Mouse (Mus musculus) heart, postnatal 10 days (tissue): ENCODE results near the gene Ncoa7. TPM values are rescaled to one million over a fixed set of nuclear protein-coding genes. Genes with fewer than 3 reads are reported as not detected.
A peak's percentile ranks its signal among the peaks of the same experiment; 100 is the strongest.
"Not testable (repeated sequence)": the region's sequence is repeated elsewhere in the genome, so short reads cannot be mapped to it uniquely, and the experiment has no call there.

Source experiments
- DNase-seq, 2 experiments: peaks; one replicate each; pipeline ENCODE4 v3.0.0; 2021
- intact Hi-C: fragments of 180-260 bp; cut with DNase I; formaldehyde crosslinking; loops from one replicate; pipeline ENCODE4 v1.15.1; 2025
- total RNA-seq, 2 experiments: library from RNA; stranded (reverse); gene quantifications; 2 replicates each; pipeline ENCODE4 v1.2.3; 2021

Gene Ncoa7
- total RNA-seq, 2 experiments from 2014 or later = 7.3 to 8.4 TPM

DNA sequence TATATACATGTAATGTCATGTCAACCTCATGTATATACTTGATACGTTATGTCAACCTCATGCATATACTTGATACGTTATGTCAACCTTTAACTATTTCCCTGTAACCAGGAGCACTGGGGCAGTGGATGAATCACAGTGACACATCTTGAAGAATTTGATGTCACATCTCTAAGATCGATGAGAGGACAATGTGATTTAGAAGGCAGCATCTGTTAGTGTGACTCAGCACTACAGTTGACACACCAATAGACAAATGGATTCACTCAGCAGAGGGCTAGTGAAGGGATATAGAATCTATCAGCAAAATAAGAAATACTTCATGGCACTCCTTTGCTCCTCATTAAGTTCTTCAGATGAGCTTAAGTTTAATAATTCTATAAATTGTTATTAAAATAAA is 116.3 kb downstream of the Ncoa7 start:
- intact Hi-C loops = no loop called here
- no peak for DNase-seq

GRCm38 (mm10) chr10:30683449-30683848 is 119.7 kb downstream of the Ncoa7 start:
- intact Hi-C loops = no loop called here
- DNase-seq = no peak

GRCm38 (mm10) chr10:30679756-30680155 is 123.4 kb downstream of the Ncoa7 start:
- intact Hi-C loops = no loop called here
- DNase-seq = no peak

GRCm38 (mm10) chr10:30678051-30678450 is 125.1 kb downstream of the Ncoa7 start:
- DNase-seq = no peak
- intact Hi-C loops = no loop called here

GRCm38 (mm10) chr10:30674825-30675224 is 128.3 kb downstream of the Ncoa7 start:
- no peak for DNase-seq
- intact Hi-C loops = no loop called here

DNA sequence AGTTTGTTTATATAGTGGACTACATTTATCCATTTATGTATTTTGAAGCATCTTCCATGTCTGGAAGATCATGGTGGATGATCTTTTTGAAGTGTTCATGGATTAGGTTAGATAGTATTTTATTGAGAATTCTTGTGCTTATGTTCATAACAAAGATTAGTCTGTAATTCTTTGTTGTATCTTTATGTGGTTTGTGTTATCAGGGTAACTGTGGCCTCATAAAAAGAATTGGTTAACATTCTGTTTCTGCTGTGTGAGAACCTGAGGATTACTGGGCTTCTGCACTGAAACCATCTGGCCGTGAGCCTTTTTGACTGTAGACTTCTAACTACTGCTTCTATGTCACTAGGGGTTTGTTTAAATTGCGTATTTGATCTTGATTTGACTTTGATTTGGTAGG is 136.5 kb downstream of the Ncoa7 start:
- DNase-seq = no peak
- intact Hi-C loops = no loop called here

GRCm38 (mm10) chr10:30660564-30661328 is 142.4 kb downstream of the Ncoa7 start:
- intact Hi-C loops = loop anchor here (5.0 kb wide), 1 partner anchor 152 kb away; no protein-coding TSS in a partner anchor

DNA sequence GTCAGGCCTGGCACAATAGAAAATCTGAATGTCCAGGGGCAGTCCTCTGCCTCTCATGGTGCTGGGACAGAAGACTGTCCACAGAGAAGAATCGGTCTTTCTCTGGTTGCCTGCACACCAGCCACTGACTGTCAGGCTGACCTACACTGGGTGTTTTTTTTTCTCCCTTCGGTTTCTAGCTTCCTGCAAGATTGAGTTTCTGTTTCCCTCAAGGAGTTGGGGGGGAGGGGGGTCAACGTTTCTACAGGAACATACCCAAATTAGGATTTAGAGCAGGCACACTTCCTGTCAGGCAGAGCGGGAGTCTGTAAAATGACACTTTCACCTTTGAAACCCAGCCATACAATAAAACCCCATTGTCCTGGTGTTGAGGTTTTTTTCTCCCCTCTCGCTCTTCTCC is 147.5 kb downstream of the Ncoa7 start:
- peak; percentile 4 to 8 for DNase-seq

More at GRCm38 (mm10) chr10:30660564-30661328, 142.4 kb downstream of the Ncoa7 start:
- peak in 1 of 2 experiments; percentile 9 for DNase-seq

GRCm38 (mm10) chr10:30647681-30648080 is 155.4 kb downstream of the Ncoa7 start:
- intact Hi-C loops = no loop called here
- no peak for DNase-seq

More for the DNA sequence above, 147.5 kb downstream of the Ncoa7 start:
- intact Hi-C loops = no loop called here

GRCm38 (mm10) chr10:30638216-30638615 is 164.9 kb downstream of the Ncoa7 start:
- intact Hi-C loops = no loop called here
- DNase-seq = no peak

GRCm38 (mm10) chr10:30636474-30637154 is 166.5 kb downstream of the Ncoa7 start:
- DNase-seq, intact Hi-C loops: not testable (repeated sequence)

DNA sequence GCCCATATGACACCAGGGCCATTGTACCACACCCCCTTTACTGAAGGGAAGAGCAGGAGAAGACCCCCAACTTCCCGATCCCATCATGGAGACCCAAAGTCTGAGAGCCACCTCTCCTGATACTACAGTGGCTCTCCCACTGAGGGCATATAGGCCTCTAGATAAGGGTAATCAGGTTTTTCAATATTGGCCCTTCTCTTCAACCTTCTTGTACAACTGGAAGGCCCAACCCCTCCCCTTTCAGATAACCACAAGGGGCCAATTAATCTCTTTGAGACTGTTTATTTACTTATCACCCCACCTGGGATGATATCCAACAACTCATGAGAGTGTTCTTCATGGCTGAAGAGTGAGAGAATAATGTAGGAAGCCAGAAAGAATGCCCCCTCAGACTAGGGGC is 170.4 kb downstream of the Ncoa7 start:
- DNase-seq = no peak
- intact Hi-C loops = no loop called here

GRCm38 (mm10) chr10:30629977-30630376 is 173.1 kb downstream of the Ncoa7 start:
- no peak for DNase-seq

GRCm38 (mm10) chr10:30629513-30629912 is 173.6 kb downstream of the Ncoa7 start, which contains the start of gene Hint3:
Gene Hint3 (minus strand): TSS chr10:30629632.
- no peak for DNase-seq
- intact Hi-C loops = no loop called here

More at GRCm38 (mm10) chr10:30629977-30630376, 173.1 kb downstream of the Ncoa7 start:
- intact Hi-C loops = no loop called here

DNA sequence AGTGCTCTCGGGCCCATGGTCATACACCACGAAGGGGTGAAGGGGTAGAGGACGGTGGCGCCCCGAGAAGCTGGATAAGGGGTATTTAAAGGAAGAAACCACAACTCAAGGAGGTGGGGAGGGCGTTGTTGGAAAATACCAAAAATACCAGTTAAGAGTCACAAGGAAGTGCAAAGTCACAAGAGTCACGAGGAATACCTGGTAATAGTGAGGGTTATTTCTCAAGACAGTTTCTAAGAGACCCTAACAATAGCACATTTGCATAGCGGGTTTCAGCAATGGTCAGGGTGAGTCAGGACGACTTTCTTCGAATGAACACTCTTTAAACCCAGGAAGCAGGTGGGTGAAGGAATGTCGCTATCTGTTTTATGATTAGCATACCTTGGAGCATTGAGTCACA is 174.7 kb downstream of the Ncoa7 start:
- intact Hi-C loops = not testable (repeated sequence)

GRCm38 (mm10) chr10:30627548-30627947 is 175.6 kb downstream of the Ncoa7 start:
- no peak for DNase-seq
- intact Hi-C loops = no loop called here

More for the DNA sequence above, 174.7 kb downstream of the Ncoa7 start:
- not testable (repeated sequence) for DNase-seq

DNA sequence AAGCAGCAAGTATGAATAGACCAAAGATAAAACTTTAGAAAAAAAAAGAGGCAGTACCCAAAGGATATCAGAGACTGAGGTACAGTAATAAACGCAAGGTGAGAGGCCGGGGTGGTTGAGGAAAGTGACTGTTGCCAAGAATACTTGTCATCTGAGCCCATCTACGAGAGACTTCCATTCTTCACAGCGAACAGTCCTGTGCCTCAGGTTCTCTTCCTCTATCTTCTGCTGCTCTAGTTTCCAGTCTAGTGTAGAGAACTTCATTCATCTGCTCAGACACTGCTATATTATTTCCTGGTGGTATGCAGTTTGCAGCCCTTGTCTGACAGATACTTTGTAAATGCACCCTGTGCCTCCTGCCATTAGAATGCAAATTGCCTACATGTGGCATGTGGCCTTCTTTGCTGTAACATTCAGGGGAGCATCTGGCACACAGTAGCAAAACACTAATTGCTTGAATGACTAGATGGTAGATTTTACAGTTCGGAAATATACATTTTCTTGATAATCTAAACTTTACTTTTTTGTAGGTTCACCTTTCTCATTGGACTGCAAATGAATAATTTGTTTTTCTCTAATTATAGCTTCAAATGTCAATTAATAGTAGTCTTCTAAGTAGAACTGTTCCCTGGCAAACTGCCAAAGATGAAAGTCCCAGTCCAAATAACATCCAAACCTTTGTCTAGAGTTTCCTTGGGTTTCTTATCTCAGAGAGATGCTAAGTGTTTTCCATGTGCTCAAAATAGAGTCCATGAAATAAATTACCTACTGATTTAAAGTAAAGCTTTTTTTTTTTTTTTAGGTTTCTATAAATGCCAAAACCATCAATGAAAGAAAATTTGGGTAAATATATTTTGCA is 178.7 kb downstream of the Ncoa7 start:
- DNase-seq = no peak
- intact Hi-C loops = no loop called here

DNA sequence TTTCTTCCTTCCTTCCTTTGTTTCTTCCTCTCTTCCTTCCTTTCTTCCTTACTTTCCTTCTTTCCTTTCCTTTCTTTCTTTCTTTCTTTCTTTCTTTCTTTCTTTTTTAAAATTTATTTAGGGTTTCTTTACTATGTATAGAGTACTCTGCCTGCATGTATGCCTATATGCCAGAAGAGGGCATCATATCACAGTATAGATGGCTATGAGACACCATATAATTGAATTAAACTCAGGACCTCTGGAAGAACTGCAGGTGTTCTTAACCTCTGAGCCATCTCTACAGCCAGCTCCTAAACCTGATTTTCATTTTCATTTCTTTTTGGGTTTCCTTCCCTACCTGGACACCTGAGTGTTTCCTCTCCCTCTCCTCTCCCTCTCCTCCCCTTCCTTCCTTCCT is 180.2 kb downstream of the Ncoa7 start:
- intact Hi-C loops = loop anchor here (1.0 kb wide), 1 partner anchor 180 kb away; the partner anchor contains the start of gene Ncoa7
- DNase-seq = no peak

GRCm38 (mm10) chr10:30618918-30619210 is 184.3 kb downstream of the Ncoa7 start:
- DNase-seq = peak in 1 of 2 experiments; percentile 2
- intact Hi-C loops = loop anchor here (1.0 to 10.0 kb wide), 2 partner anchors 19 to 696 kb away; partner anchors contain the start of genes Hddc2 and Trmt11

DNA sequence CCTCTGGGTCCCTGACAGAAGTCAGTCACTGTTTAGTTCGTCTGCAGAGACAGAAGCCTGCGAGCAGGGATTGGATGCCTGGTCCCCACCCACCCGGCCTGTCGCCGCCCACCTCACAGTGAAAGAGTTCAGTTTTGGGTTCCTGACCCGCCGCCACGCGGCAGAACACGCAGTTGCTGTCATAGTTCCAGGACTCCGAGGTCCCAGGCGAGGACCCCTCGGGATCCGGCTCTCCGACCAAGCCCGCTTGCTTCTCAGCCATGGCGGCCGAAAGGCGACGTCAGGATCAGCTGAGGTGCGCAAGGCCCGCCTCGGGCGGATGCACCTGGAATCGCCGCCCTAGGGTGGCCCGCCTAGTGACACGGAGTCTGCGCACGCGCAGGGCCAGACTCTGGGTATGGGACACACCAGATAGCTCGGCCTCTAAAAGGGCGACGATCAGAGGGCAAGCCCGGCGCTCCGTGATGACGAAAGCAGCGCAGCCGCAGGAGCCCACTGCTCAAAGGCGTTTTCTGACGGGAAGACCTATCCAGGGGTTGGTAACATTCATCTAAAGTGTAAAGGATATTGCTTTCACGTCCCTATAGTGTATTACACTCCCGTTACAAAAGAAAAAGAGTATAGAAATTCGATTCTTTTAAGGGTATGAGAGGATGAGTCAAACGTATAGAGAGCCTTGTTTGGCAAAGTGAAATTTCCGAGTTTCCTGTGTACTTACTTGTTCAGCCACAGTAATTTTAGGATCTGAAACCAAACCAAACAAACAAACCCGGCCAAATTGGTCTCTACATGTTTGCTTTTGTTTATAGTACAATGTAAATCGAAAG is 184.8 kb downstream of the Ncoa7 start:
- intact Hi-C loops = loop anchor here (1.0 to 10.0 kb wide), 2 partner anchors 18 to 696 kb away; partner anchors contain the start of genes Hddc2 and Trmt11
- peak; percentile 99 for DNase-seq
